Mouse (Mus musculus): ENCODE measurements at regions not wholly inside any gene's neighbourhood (a gene's known extent, or its start where the extent isn't known, plus 50 kb on each side); places are given as distances from the start of the nearest gene placed in this dataset.

- no peaks in the 10 kb centered on the region for H3K4me1 ChIP-seq (ENCODE audit: insufficient read depth)
- H3K4me3 ChIP-seq (ENCODE audit: low read depth, low read length) = no peak overlapping the region
- no peaks in the 10 kb centered on the region for H3K9me3 ChIP-seq (ENCODE audit: low read depth, low read length)
- H3K4me2 ChIP-seq = no peak overlapping the region
- no peak for DNase-seq
- no peak for TF ChIP-seq CTCF (IDR thresholded peaks at IDR 0.05; ENCODE audit: low read depth)
- no peaks in the 10 kb centered on the region for H3K36me3 ChIP-seq (ENCODE audit: insufficient read depth)
- no peak overlapping the region for H3K27ac ChIP-seq (ENCODE audit: low read depth)
- WGBS = 68% methylated on average over 4 of the region's 4 CpGs
- no peaks in the 10 kb centered on the region for H3K27me3 ChIP-seq (ENCODE audit: insufficient read depth, low read length)
- H3K9ac ChIP-seq = no peak overlapping the region
- no peak for ATAC-seq (ENCODE audit: insufficient read depth)
These were observed 277.0 kb downstream of the Actr3 start for GRCm38 (mm10) chr1:125158481-125158880.

- WGBS = 90% methylated on average over 2 of the region's 2 CpGs
- no peak for DNase-seq
- ATAC-seq (ENCODE audit: insufficient read depth) = no peak
- H3K27ac ChIP-seq (ENCODE audit: low read depth) = no peak overlapping the region
- H3K4me1 ChIP-seq (ENCODE audit: insufficient read depth) = no peaks in the 10 kb centered on the region
- H3K4me2 ChIP-seq = no peak overlapping the region
- no peak for TF ChIP-seq CTCF (IDR thresholded peaks at IDR 0.05; ENCODE audit: low read depth)
- H3K9me3 ChIP-seq (ENCODE audit: low read depth, low read length) = no peaks in the 10 kb centered on the region
- H3K36me3 ChIP-seq (ENCODE audit: insufficient read depth) = no peaks in the 10 kb centered on the region
- no peak overlapping the region for H3K4me3 ChIP-seq (ENCODE audit: low read depth, low read length)
- no peaks in the 10 kb centered on the region for H3K27me3 ChIP-seq (ENCODE audit: insufficient read depth, low read length)
- H3K9ac ChIP-seq = no peak overlapping the region
These were observed 279.4 kb downstream of the Actr3 start for GRCm38 (mm10) chr1:125156093-125156492.

GRCm38 (mm10) chr1:125149817-125150216 lies 285.7 kb downstream of the Actr3 start:
- no peak for TF ChIP-seq CTCF (IDR thresholded peaks at IDR 0.05; ENCODE audit: low read depth)
- Histone ChIP-seq H3K4me1 (ENCODE audit: insufficient read depth) (no peaks in the 10 kb centered on the region), H3K9me3 (ENCODE audit: low read depth, low read length) (no peaks in the 10 kb centered on the region), H3K9ac (no peak overlapping the region), H3K27me3 (ENCODE audit: insufficient read depth, low read length) (no peaks in the 10 kb centered on the region), H3K4me2 (no peak overlapping the region), H3K27ac (ENCODE audit: low read depth) (no peak overlapping the region), H3K36me3 (ENCODE audit: insufficient read depth) (no peaks in the 10 kb centered on the region), H3K4me3 (ENCODE audit: low read depth, low read length) (no peak overlapping the region)
- no peak for DNase-seq
- ATAC-seq (ENCODE audit: insufficient read depth) = no peak

- no peak overlapping the region for H3K4me3 ChIP-seq (ENCODE audit: low read depth, low read length)
- TF ChIP-seq CTCF (IDR thresholded peaks at IDR 0.05; ENCODE audit: low read depth) = no peak
- no peaks in the 10 kb centered on the region for H3K36me3 ChIP-seq (ENCODE audit: insufficient read depth)
- no peak overlapping the region for H3K9ac ChIP-seq
- no peak overlapping the region for H3K4me2 ChIP-seq
- H3K4me1 ChIP-seq (ENCODE audit: insufficient read depth) = no peaks in the 10 kb centered on the region
- 46% methylated on average over 3 of the region's 3 CpGs for WGBS
- DNase-seq (peak; percentile 52), ATAC-seq (ENCODE audit: insufficient read depth) (0 out of 2 replicates have a peak, but pooled peaks have one; percentile 35)
- H3K27ac ChIP-seq (ENCODE audit: low read depth) = no peak overlapping the region
- H3K27me3 ChIP-seq (ENCODE audit: insufficient read depth, low read length) = no peaks in the 10 kb centered on the region
- no peaks in the 10 kb centered on the region for H3K9me3 ChIP-seq (ENCODE audit: low read depth, low read length)
These were observed 311.7 kb downstream of the Actr3 start for GRCm38 (mm10) chr1:125123861-125124260.

- DNase-seq (no peak), ATAC-seq (ENCODE audit: insufficient read depth) (no peak)
- Histone ChIP-seq H3K4me3 (ENCODE audit: low read depth, low read length) (no peak overlapping the region), H3K4me1 (ENCODE audit: insufficient read depth) (no peaks in the 10 kb centered on the region), H3K9me3 (ENCODE audit: low read depth, low read length) (no peaks in the 10 kb centered on the region), H3K27ac (ENCODE audit: low read depth) (no peak overlapping the region), H3K9ac (no peak overlapping the region), H3K36me3 (ENCODE audit: insufficient read depth) (no peaks in the 10 kb centered on the region), H3K27me3 (ENCODE audit: insufficient read depth, low read length) (no peaks in the 10 kb centered on the region), H3K4me2 (no peak overlapping the region)
- WGBS = 76% methylated on average over 2 of the region's 2 CpGs
- no peak for TF ChIP-seq CTCF (IDR thresholded peaks at IDR 0.05; ENCODE audit: low read depth)
These were observed 334.9 kb downstream of the Actr3 start for GRCm38 (mm10) chr1:125100596-125100995.

DNA sequence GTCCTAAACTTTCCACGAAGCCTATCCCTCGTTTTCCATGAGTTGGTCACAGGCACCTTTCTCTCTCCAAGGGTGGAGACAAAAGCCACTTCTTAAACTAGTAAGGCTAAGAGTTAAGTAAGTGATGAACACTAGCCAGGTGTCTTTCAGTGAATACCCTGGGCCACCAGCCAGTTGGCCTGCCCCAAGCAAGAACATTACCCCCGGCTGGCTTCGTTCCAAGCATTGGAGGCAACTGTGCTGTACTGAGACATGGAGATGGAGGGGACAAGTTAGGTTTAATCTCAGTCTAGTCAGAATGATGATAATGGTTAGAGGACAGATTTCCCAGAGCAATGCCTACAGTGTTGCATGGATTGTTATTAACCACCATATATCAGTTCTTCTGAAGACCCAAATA lies 350.6 kb downstream of the Actr3 start:
- Histone ChIP-seq H3K9me3 (ENCODE audit: low read depth, low read length) (no peaks in the 10 kb centered on the region), H3K27ac (ENCODE audit: low read depth) (no peak overlapping the region), H3K4me3 (ENCODE audit: low read depth, low read length) (no peak overlapping the region), H3K4me1 (ENCODE audit: insufficient read depth) (no peaks in the 10 kb centered on the region), H3K27me3 (ENCODE audit: insufficient read depth, low read length) (no peaks in the 10 kb centered on the region), H3K36me3 (ENCODE audit: insufficient read depth) (no peaks in the 10 kb centered on the region), H3K4me2 (no peak overlapping the region), H3K9ac (no peak overlapping the region)
- TF ChIP-seq CTCF (IDR thresholded peaks at IDR 0.05; ENCODE audit: low read depth) = no peak
- DNase-seq (no peak), ATAC-seq (ENCODE audit: insufficient read depth) (no peak)
- WGBS = 75% methylated on average over 4 of the region's 4 CpGs

DNA sequence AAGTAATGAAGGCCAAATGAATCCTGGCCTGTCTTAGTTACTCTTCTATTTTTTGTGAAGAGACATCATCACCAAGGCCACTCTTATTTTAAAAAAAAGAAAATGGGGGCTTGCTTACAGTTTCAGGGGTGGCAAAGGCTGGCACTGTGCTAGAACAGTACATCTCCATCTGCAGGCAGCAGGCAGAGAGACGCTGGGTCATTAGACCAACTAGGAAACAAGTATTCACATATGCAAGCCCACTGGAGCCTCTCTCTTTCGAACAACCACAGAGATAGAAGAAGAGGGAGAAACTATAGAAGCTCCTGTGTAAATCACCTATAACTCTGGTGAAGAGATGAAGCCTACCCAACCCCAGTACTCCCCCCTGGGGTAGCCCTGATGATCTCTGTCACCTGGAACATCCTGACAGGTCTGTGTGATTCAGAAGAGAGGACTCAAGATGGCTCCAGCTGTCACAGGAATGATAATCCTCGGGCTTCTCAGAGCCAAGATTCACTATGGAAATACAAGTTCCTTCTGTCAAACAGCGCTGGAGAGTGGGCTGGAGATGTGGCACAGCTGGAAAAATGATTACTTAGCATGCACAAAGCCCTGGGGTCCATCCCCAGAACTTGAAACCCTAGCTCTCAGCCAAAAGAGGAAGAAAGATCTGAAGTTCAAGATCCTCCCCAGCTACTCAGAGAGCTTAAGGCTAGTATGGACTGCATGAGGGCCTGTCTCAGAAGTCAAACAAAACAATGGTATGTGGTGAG lies 395.8 kb downstream of the Actr3 start:
- Histone ChIP-seq H3K9ac (no peak overlapping the region), H3K4me3 (ENCODE audit: low read depth, low read length) (no peak overlapping the region), H3K4me2 (no peak overlapping the region), H3K4me1 (ENCODE audit: insufficient read depth) (no peaks in the 10 kb centered on the region), H3K36me3 (ENCODE audit: insufficient read depth) (no peaks in the 10 kb centered on the region), H3K27me3 (ENCODE audit: insufficient read depth, low read length) (no peaks in the 10 kb centered on the region), H3K9me3 (ENCODE audit: low read depth, low read length) (no peaks in the 10 kb centered on the region; the same call in 1 of the 2 replicates), H3K27ac (ENCODE audit: low read depth) (peak overlapping the region; percentile 60)
- TF ChIP-seq CTCF (IDR thresholded peaks at IDR 0.05; ENCODE audit: low read depth) = no peak
- DNase-seq = peak; percentile 73
- WGBS = 46% methylated on average over 4 of the region's 4 CpGs
- ATAC-seq (ENCODE audit: insufficient read depth) = peak; percentile 78
